Mouse (Mus musculus) CH12.LX (cell line): Measurements from ENCODE around the gene Fstl4. TPM values are rescaled to one million over a fixed set of nuclear protein-coding genes. Genes with fewer than 3 reads are reported as not detected.

Experiments
- DNase-seq: peaks from one replicate; pipeline ENCODE4 v3.0.0-alpha.2; 2013; ENCODE audit errors: extremely low read depth
- H3K27ac ChIP-seq: 2 replicates; pipeline ENCODE4 v1.5.1; 2012; ENCODE audit warnings: low read depth, mild to moderate bottlenecking, control low read depth, moderate library complexity; ENCODE audit not compliant: insufficient read depth
- H3K27me3 ChIP-seq: replicated peaks from 2 replicates; pipeline ENCODE3; 2012; ENCODE audit warnings: inconsistent platforms
- H3K36me3 ChIP-seq, 2 experiments: replicated peaks in 1 of 2; 2 replicates each; pipeline versions ENCODE3 to v1.6.1; 2012; ENCODE audit warnings: inconsistent platforms in 1 of 2, low read length in 1 of 2, mild to moderate bottlenecking in 1 of 2, mixed read lengths in 1 of 2, moderate library complexity in 1 of 2; ENCODE audit not compliant: control insufficient read depth in 1 of 2, insufficient read depth in 1 of 2
- H3K4me1 ChIP-seq, 2 experiments: 2 replicates each; pipeline ENCODE4 v1.6.1; 2012; ENCODE audit warnings: inconsistent platforms in 1 of 2, moderate library complexity in 1 of 2; ENCODE audit not compliant: insufficient read depth in 2 of 2, control insufficient read depth in 1 of 2
- H3K4me2 ChIP-seq: 2 replicates; pipeline ENCODE4 v1.6.1; 2012; ENCODE audit warnings: low read depth, mild to moderate bottlenecking, control low read depth; ENCODE audit not compliant: poor library complexity, insufficient read depth, severe bottlenecking
- H3K4me3 ChIP-seq, 3 experiments: fragments of 150-350 bp in 1 of 3; sonication (generic) in 1 of 3; replicated peaks in 1 of 3; 2 replicates each; pipeline versions ENCODE3 to v1.5.1; 2011 to 2012; ENCODE audit warnings: low read depth in 2 of 3, low read length in 2 of 3, mild to moderate bottlenecking in 2 of 3, moderate library complexity in 2 of 3, control low read depth in 1 of 3, improper control_type of control experiment in 1 of 3, inconsistent platforms in 1 of 3, mixed read lengths in 1 of 3; ENCODE audit not compliant: poor library complexity in 1 of 3
- H3K79me2 ChIP-seq: replicated peaks from 2 replicates; pipeline ENCODE4 v1.6.1; 2012; ENCODE audit warnings: mild to moderate bottlenecking, moderate library complexity; ENCODE audit not compliant: control insufficient read depth, poor library complexity, insufficient read depth, severe bottlenecking; ENCODE audit errors: extremely low read depth
- H3K9ac ChIP-seq: 2 replicates; pipeline ENCODE4 v1.6.1; 2012; ENCODE audit warnings: low read depth, mild to moderate bottlenecking, control low read depth, moderate library complexity; ENCODE audit not compliant: insufficient read depth
- H3K9me3 ChIP-seq: replicated peaks from 2 replicates; pipeline ENCODE3; 2012; ENCODE audit warnings: low read length, inconsistent platforms, mixed read lengths
- BHLHE40 ChIP-seq: IDR thresholded peaks from 2 replicates; pipeline ENCODE4 v1.6.1; 2011; ENCODE audit warnings: mild to moderate bottlenecking, low read depth, low read length, improper control_type of control experiment
- CHD1 ChIP-seq: IDR thresholded peaks from 2 replicates; pipeline ENCODE4 v1.6.1; 2012; ENCODE audit warnings: low read depth, low read length, improper control_type of control experiment, inconsistent platforms
- CHD2 ChIP-seq: IDR thresholded peaks from 2 replicates; pipeline ENCODE4 v1.6.1; 2011; ENCODE audit warnings: low read length, improper control_type of control experiment
- E2F4 ChIP-seq: IDR thresholded peaks from 2 replicates; pipeline ENCODE4 v1.6.1; 2011; ENCODE audit warnings: low read depth, low read length, improper control_type of control experiment; ENCODE audit not compliant: insufficient replicate concordance
- ELF1 ChIP-seq: IDR thresholded peaks from 2 replicates; pipeline ENCODE4 v1.6.1; 2014; ENCODE audit warnings: low read depth, mild to moderate bottlenecking, inconsistent platforms, low read length, improper control_type of control experiment
- EP300 ChIP-seq: IDR thresholded peaks from 2 replicates; pipeline ENCODE4 v1.6.1; 2011; ENCODE audit warnings: low read length, improper control_type of control experiment
- ETS1 ChIP-seq: conservative IDR thresholded peaks from 2 replicates; pipeline ENCODE4 v1.6.1; 2012; ENCODE audit warnings: low read depth, mild to moderate bottlenecking, inconsistent platforms, low read length, improper control_type of control experiment, moderate library complexity
- HCFC1 ChIP-seq: IDR thresholded peaks from 2 replicates; pipeline ENCODE4 v1.6.1; 2012; ENCODE audit warnings: low read depth, mild to moderate bottlenecking, inconsistent platforms, low read length, improper control_type of control experiment
- JUN ChIP-seq: IDR thresholded peaks from 2 replicates; pipeline ENCODE4 v1.6.1; 2011; ENCODE audit warnings: low read depth, mild to moderate bottlenecking, low read length, improper control_type of control experiment, moderate library complexity; ENCODE audit not compliant: insufficient read depth
- JUND ChIP-seq: conservative IDR thresholded peaks from 2 replicates; pipeline ENCODE4 v1.6.1; 2011; ENCODE audit warnings: low read depth, low read length, improper control_type of control experiment
- KAT2A ChIP-seq: IDR thresholded peaks from 2 replicates; pipeline ENCODE4 v1.6.1; 2012; ENCODE audit warnings: low read length, improper control_type of control experiment, inconsistent platforms; ENCODE audit not compliant: insufficient replicate concordance
- MAFK ChIP-seq: IDR thresholded peaks from 2 replicates; pipeline ENCODE4 v1.6.1; 2011; ENCODE audit warnings: low read length, improper control_type of control experiment; ENCODE audit not compliant: insufficient replicate concordance
- MXI1 ChIP-seq: IDR thresholded peaks from 2 replicates; pipeline ENCODE4 v1.6.1; 2011; ENCODE audit warnings: mild to moderate bottlenecking, low read depth, low read length, improper control_type of control experiment
- MYC ChIP-seq: IDR thresholded peaks from 2 replicates; pipeline ENCODE4 v1.6.1; 2011; ENCODE audit warnings: low read depth, mild to moderate bottlenecking, improper control_type of control experiment, low read length
- POLR2A ChIP-seq: IDR thresholded peaks from 2 replicates; pipeline ENCODE4 v1.6.1; 2011; ENCODE audit warnings: low read depth, mild to moderate bottlenecking, improper control_type of control experiment, low read length
- POLR2AphosphoS2 ChIP-seq: IDR thresholded peaks from 2 replicates; pipeline ENCODE4 v1.6.1; 2011; ENCODE audit warnings: low read depth, low read length, improper control_type of control experiment
- RAD21 ChIP-seq: IDR thresholded peaks from 2 replicates; pipeline ENCODE4 v1.6.1; 2011; ENCODE audit warnings: low read depth, mild to moderate bottlenecking, low read length, improper control_type of control experiment, moderate library complexity
- TBP ChIP-seq: conservative IDR thresholded peaks from 2 replicates; pipeline ENCODE4 v1.6.1; 2011; ENCODE audit warnings: low read depth, low read length, improper control_type of control experiment
- UBTF ChIP-seq: IDR thresholded peaks from 2 replicates; pipeline ENCODE4 v1.6.1; 2012; ENCODE audit warnings: low read depth, mild to moderate bottlenecking, inconsistent platforms, low read length, improper control_type of control experiment, moderate library complexity
- USF2 ChIP-seq: conservative IDR thresholded peaks from 2 replicates; pipeline ENCODE4 v1.6.1; 2011; ENCODE audit warnings: low read depth, low read length, improper control_type of control experiment
- ZC3H11A ChIP-seq: IDR thresholded peaks from 2 replicates; pipeline ENCODE4 v1.6.1; 2012; ENCODE audit warnings: low read depth, mild to moderate bottlenecking, inconsistent platforms, low read length, improper control_type of control experiment
- ZNF384 ChIP-seq: IDR thresholded peaks from 2 replicates; pipeline ENCODE4 v1.6.1; 2012; ENCODE audit warnings: low read depth, low read length, improper control_type of control experiment, inconsistent platforms
- dilution Hi-C: fragments of 300-500 bp; cut with MboI; formaldehyde crosslinking; loops from 2 replicates; pipeline ENCODE4 v1.14.3; 2020; ENCODE audit warnings: low sequenced_read_pairs; ENCODE audit not compliant: extremely low pct_unique_long_range_greater_than_20kb, extremely low pct_ligation_motif_present
- in situ Hi-C: fragments of 300-500 bp; cut with MboI; formaldehyde crosslinking; loops from 3 replicates; pipeline ENCODE4 v1.14.3; 2019; ENCODE audit warnings: low sequenced_read_pairs, low pct_ligation_motif_present, low pct_unique_long_range_greater_than_20kb, mixed read lengths
- polyA plus RNA-seq: library from polyadenylated mRNA; unstranded; fragments of >175 nt; gene quantifications from 2 replicates; pipeline ENCODE4 v1.2.1, GENCODE M21; 2012; ENCODE audit warnings: low read depth; ENCODE audit not compliant: insufficient read length
- total RNA-seq, 2 experiments: library from RNA; depleted of rRNA; stranded (reverse); fragments of 300-350 nt in 1 of 2; fragments of >200 nt in 1 of 2; gene quantifications; 2 replicates each; pipeline ENCODE4 v1.2.3; 2012 to 2014

Gene Fstl4
- total and polyA plus RNA-seq, 3 experiments = not detected

DNA sequence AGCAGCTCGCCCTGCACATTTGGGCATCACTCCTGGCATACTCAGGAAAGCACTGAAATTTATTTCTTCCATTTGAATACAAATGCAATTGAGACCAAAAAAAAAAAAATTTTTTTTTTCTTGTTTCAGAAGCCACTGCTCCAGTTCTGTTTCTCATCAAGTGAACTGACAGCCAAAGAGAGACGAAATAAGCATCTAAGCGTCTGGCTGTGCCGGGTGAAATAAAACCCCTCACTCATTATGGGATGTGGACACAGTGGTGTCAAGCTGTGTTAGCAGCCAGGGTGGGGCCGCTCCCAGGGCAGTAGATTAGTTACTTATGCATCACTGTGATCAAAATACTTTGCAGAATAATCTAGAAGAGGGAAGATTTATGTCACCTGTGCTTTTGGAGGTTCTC is 327.2 kb downstream of the Fstl4 start:
- Histone ChIP-seq H3K79me2 (no peaks in the 10 kb centered on the region), H3K27me3 (peaks cover 97% of the 10 kb centered on the region), H3K27ac (no peak overlapping the region), H3K9me3 (no peaks in the 10 kb centered on the region), H3K4me1 (no peaks in the 10 kb centered on the region), H3K4me3 (no peak overlapping the region), H3K9ac (no peak overlapping the region), H3K4me2 (no peak overlapping the region), H3K36me3 (no peaks in the 10 kb centered on the region)
- dilution Hi-C loops (no loop called here), in situ Hi-C loops (no loop called here)
- DNase-seq = no peak
- TF ChIP-seq ZNF384 = no peak
- no peak for TF ChIP-seq ELF1
- no peak for TF ChIP-seq MYC
- TF ChIP-seq POLR2A = no peak
- no peak for TF ChIP-seq MAFK
- no peak for TF ChIP-seq JUND
- no peak for TF ChIP-seq BHLHE40
- no peak for TF ChIP-seq POLR2AphosphoS2
- no peak for TF ChIP-seq CHD1
- no peak for TF ChIP-seq ETS1
- no peak for TF ChIP-seq TBP
- no peak for TF ChIP-seq HCFC1
- no peak for TF ChIP-seq ZC3H11A
- no peak for TF ChIP-seq UBTF

DNA sequence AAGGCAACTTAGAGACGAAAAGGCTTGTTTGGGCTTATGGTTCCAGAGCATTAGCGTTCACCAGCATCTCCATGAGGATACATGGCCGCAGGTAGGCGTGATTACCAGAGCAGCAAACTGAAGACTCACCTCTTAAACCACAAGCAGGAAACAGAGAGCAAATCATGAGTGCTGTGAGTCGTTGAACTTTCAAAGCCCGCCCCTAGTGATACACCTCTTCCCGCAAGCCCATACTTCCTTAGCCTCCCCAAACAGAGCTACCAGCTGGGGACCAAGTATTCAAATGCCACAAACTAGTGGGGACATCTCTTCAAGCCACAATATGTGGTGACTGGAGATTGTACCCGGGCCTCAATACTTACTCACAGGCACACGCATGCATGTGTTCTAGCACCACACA is 332.4 kb downstream of the Fstl4 start:
- in situ Hi-C loops = no loop called here
- no peak overlapping the region for H3K4me3 ChIP-seq
- H3K4me1 ChIP-seq = no peaks in the 10 kb centered on the region
- no peak overlapping the region for H3K4me2 ChIP-seq
- DNase-seq = no peak
- H3K79me2 ChIP-seq = no peaks in the 10 kb centered on the region
- no peak overlapping the region for H3K27ac ChIP-seq
- no peaks in the 10 kb centered on the region for H3K9me3 ChIP-seq
- TF ChIP-seq KAT2A (no peak), MXI1 (no peak), EP300 (no peak), UBTF (no peak), RAD21 (no peak), E2F4 (no peak), USF2 (no peak), TBP (no peak), CHD2 (no peak), JUN (no peak), MYC (no peak), ZNF384 (no peak), POLR2AphosphoS2 (no peak)
- TF ChIP-seq, all 38 proteins: peak for 0
- Histone ChIP-seq H3K36me3 (no peaks in the 10 kb centered on the region), H3K27me3 (peaks cover 100% of the 10 kb centered on the region), H3K9ac (no peak overlapping the region)
- dilution Hi-C loops = no loop called here
